Mouse (Mus musculus): ENCODE measurements at regions not wholly inside any gene's neighbourhood (a gene's known extent, or its start where the extent isn't known, plus 50 kb on each side); places are given as distances from the start of the nearest gene placed in this dataset.
"Not testable (repeated sequence)": the region's sequence is repeated elsewhere in the genome, so short reads cannot be mapped to it uniquely, and the experiment has no call there.

- H3K9me3 ChIP-seq: no peaks in the 10 kb centered on the region
- WGBS: 90% methylated on average over 7 of the region's 7 CpGs
Measured at GRCm38 (mm10) chr3:15040866-15041528, 154.9 kb downstream of the Car2 start.

GRCm38 (mm10) chr3:15053968-15054367 lies 167.9 kb downstream of the Car2 start:
- no peaks in the 10 kb centered on the region for H3K9me3 ChIP-seq
- no peak for ATAC-seq (ENCODE audit: low FRiP score)
- no peak overlapping the region for H3K27ac ChIP-seq
- no peaks in the 10 kb centered on the region for H3K4me1 ChIP-seq (replicated peaks)
- no peak overlapping the region for H3K9ac ChIP-seq
- H3K4me2 ChIP-seq: no peak overlapping the region
- H3K36me3 ChIP-seq: no peaks in the 10 kb centered on the region
- no peaks in the 10 kb centered on the region for H3K27me3 ChIP-seq
- WGBS: 81% methylated on average over 3 of the region's 3 CpGs
- H3K4me3 ChIP-seq: no peak overlapping the region

More at GRCm38 (mm10) chr3:15040866-15041528, 154.9 kb downstream of the Car2 start:
- Histone ChIP-seq H3K9ac (no peak overlapping the region), H3K4me1 (replicated peaks) (no peaks in the 10 kb centered on the region), H3K27ac (no peak overlapping the region), H3K36me3 (no peaks in the 10 kb centered on the region), H3K27me3 (no peaks in the 10 kb centered on the region), H3K4me3 (no peak overlapping the region), H3K4me2 (no peak overlapping the region)
- ATAC-seq (ENCODE audit: low FRiP score): no peak

GRCm38 (mm10) chr3:15055516-15056256 lies 169.6 kb downstream of the Car2 start:
- H3K27me3 ChIP-seq; H3K27ac ChIP-seq; H3K9me3 ChIP-seq; H3K4me1 ChIP-seq (replicated peaks); H3K36me3 ChIP-seq; H3K4me2 ChIP-seq; H3K4me3 ChIP-seq; ATAC-seq (ENCODE audit: low FRiP score); H3K9ac ChIP-seq: not testable (repeated sequence)
- 93% methylated on average over 8 of the region's 8 CpGs for WGBS

- WGBS: 86% methylated on average over 5 of the region's 5 CpGs
Measured at GRCm38 (mm10) chr3:15056788-15057585, 170.9 kb downstream of the Car2 start.

GRCm38 (mm10) chr3:15065681-15066080 lies 179.6 kb downstream of the Car2 start:
- Histone ChIP-seq H3K27me3 (no peaks in the 10 kb centered on the region), H3K36me3 (no peaks in the 10 kb centered on the region), H3K27ac (no peak overlapping the region), H3K4me2 (no peak overlapping the region), H3K4me3 (no peak overlapping the region), H3K4me1 (replicated peaks) (no peaks in the 10 kb centered on the region), H3K9ac (no peak overlapping the region), H3K9me3 (no peaks in the 10 kb centered on the region)
- ATAC-seq (ENCODE audit: low FRiP score): no peak
- WGBS: 94% methylated on average over 3 of the region's 3 CpGs

More at GRCm38 (mm10) chr3:15056788-15057585, 170.9 kb downstream of the Car2 start:
- not testable (repeated sequence) for H3K27me3 ChIP-seq; H3K27ac ChIP-seq; H3K4me3 ChIP-seq; H3K36me3 ChIP-seq; H3K9me3 ChIP-seq; ATAC-seq (ENCODE audit: low FRiP score); H3K4me2 ChIP-seq; H3K4me1 ChIP-seq (replicated peaks); H3K9ac ChIP-seq

- no peaks in the 10 kb centered on the region for H3K36me3 ChIP-seq
- H3K9me3 ChIP-seq: no peaks in the 10 kb centered on the region
- H3K9ac ChIP-seq: no peak overlapping the region
- H3K4me2 ChIP-seq: no peak overlapping the region
- H3K4me1 ChIP-seq (replicated peaks): no peaks in the 10 kb centered on the region
- no peaks in the 10 kb centered on the region for H3K27me3 ChIP-seq
- ATAC-seq (ENCODE audit: low FRiP score): no peak
- H3K4me3 ChIP-seq: no peak overlapping the region
- no peak overlapping the region for H3K27ac ChIP-seq
- 85% methylated on average over 3 of the region's 3 CpGs for WGBS
Measured at GRCm38 (mm10) chr3:15068256-15068655, 182.2 kb downstream of the Car2 start.

- H3K9ac ChIP-seq: no peak overlapping the region
- H3K4me3 ChIP-seq: no peak overlapping the region
- WGBS: 82% methylated on average over 6 of the region's 6 CpGs
- no peak overlapping the region for H3K27ac ChIP-seq
- no peaks in the 10 kb centered on the region for H3K36me3 ChIP-seq
- H3K4me2 ChIP-seq: no peak overlapping the region
- H3K27me3 ChIP-seq: no peaks in the 10 kb centered on the region
- H3K9me3 ChIP-seq: no peaks in the 10 kb centered on the region
- H3K4me1 ChIP-seq (replicated peaks): no peaks in the 10 kb centered on the region
- ATAC-seq (ENCODE audit: low FRiP score): no peak
Measured at GRCm38 (mm10) chr3:15071030-15071883, 185.2 kb downstream of the Car2 start.

- no peak overlapping the region for H3K4me3 ChIP-seq
- WGBS: 89% methylated on average over 2 of the region's 2 CpGs
- no peaks in the 10 kb centered on the region for H3K27me3 ChIP-seq
- no peak overlapping the region for H3K27ac ChIP-seq
- no peaks in the 10 kb centered on the region for H3K9me3 ChIP-seq
- ATAC-seq (ENCODE audit: low FRiP score): no peak
- no peaks in the 10 kb centered on the region for H3K4me1 ChIP-seq (replicated peaks)
- no peak overlapping the region for H3K4me2 ChIP-seq
- H3K36me3 ChIP-seq: no peaks in the 10 kb centered on the region
- H3K9ac ChIP-seq: no peak overlapping the region
Measured at GRCm38 (mm10) chr3:15073405-15073804, 187.3 kb downstream of the Car2 start.

GRCm38 (mm10) chr3:15073847-15074246 lies 187.8 kb downstream of the Car2 start:
- ATAC-seq (ENCODE audit: low FRiP score): no peak
- Histone ChIP-seq H3K4me2 (no peak overlapping the region), H3K27me3 (no peaks in the 10 kb centered on the region), H3K9me3 (no peaks in the 10 kb centered on the region), H3K36me3 (no peaks in the 10 kb centered on the region), H3K27ac (no peak overlapping the region), H3K4me3 (no peak overlapping the region), H3K4me1 (replicated peaks) (no peaks in the 10 kb centered on the region), H3K9ac (no peak overlapping the region)
- WGBS: 58% methylated on average over 1 of the region's 1 CpGs

GRCm38 (mm10) chr3:15074949-15075348 lies 188.9 kb downstream of the Car2 start:
- Histone ChIP-seq H3K36me3 (no peaks in the 10 kb centered on the region), H3K9ac (no peak overlapping the region), H3K9me3 (no peaks in the 10 kb centered on the region), H3K27me3 (no peaks in the 10 kb centered on the region), H3K4me3 (no peak overlapping the region), H3K4me1 (replicated peaks) (no peaks in the 10 kb centered on the region), H3K27ac (no peak overlapping the region), H3K4me2 (no peak overlapping the region)
- ATAC-seq (ENCODE audit: low FRiP score): no peak

GRCm38 (mm10) chr3:15090124-15090523 lies 204.1 kb downstream of the Car2 start:
- H3K4me2 ChIP-seq: no peak overlapping the region
- no peak overlapping the region for H3K9ac ChIP-seq
- H3K4me1 ChIP-seq (replicated peaks): no peaks in the 10 kb centered on the region
- no peaks in the 10 kb centered on the region for H3K9me3 ChIP-seq
- H3K27me3 ChIP-seq: no peaks in the 10 kb centered on the region
- H3K4me3 ChIP-seq: no peak overlapping the region
- ATAC-seq (ENCODE audit: low FRiP score): no peak
- H3K27ac ChIP-seq: no peak overlapping the region
- H3K36me3 ChIP-seq: no peaks in the 10 kb centered on the region
- 71% methylated on average over 1 of the region's 1 CpGs for WGBS

Measured in hindbrain, embryonic 13.5 days (tissue).